Mouse (Mus musculus): ENCODE data around the gene Rasd1. TPM values are rescaled to one million over a fixed set of nuclear protein-coding genes. Genes with fewer than 3 reads are reported as not detected.

The Rasd1 gene
- total and polyA plus RNA-seq, 2 experiments from 2014 or later: 1.2 to 3.6 TPM

DNA sequence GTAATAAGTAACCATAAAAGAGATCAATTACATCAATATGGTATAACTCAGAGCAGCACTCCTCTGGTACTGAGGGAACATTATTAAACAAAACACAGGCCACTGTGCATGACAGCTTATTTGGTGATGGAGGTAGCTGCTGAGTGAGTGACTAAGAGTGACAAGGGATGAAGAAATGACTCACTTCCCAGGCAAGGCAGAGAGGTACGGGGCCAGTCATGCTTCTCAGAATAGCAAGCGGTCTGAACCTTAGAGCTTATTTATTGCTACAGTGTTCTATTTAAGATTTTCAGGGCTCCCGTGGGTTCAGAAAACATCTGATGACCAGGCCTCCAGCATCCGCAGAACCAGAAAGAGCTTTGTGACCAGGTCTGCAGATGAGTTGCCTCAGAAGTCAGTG, 51.0 kb downstream of the Rasd1 start:
- 89% methylated on average over 4 of the region's 4 CpGs for WGBS
- no peak for TF ChIP-seq CTCF (IDR thresholded peaks at IDR 0.05)
- ATAC-seq (ENCODE audit: low FRiP score): no peak

More for the DNA sequence above, 51.0 kb downstream of the Rasd1 start:
- no peak overlapping the region for H3K9ac ChIP-seq (replicated peaks; ENCODE audit: low read length, poor library complexity, severe bottlenecking)
- H3K9me3 ChIP-seq (ENCODE audit: low read length): no peaks in the 10 kb centered on the region
- H3K4me2 ChIP-seq (ENCODE audit: low read depth, low read length, poor library complexity, severe bottlenecking): no peak overlapping the region
- no peak overlapping the region for H3K27ac ChIP-seq (ENCODE audit: low read depth, low read length)
- no peaks in the 10 kb centered on the region for H3K27me3 ChIP-seq (ENCODE audit: insufficient read depth, low read length)
- H3K36me3 ChIP-seq (ENCODE audit: insufficient read depth, low read length): no peaks in the 10 kb centered on the region
- H3K4me1 ChIP-seq (ENCODE audit: insufficient read depth, low read length): no peaks in the 10 kb centered on the region
- DNase-seq (ENCODE audit: low spot score): no peak
- H3K4me3 ChIP-seq (ENCODE audit: low read depth, low read length): no peak overlapping the region

Other genes with a start within 250 kb of the Rasd1 start
- gene Pld6, start 177.3 kb downstream of the Rasd1 start, total RNA-seq (2014; rRNA removed): 18.3 and 19.0 TPM in 2 replicates
- 26.2 and 32.2 TPM in 2 replicates for gene Pld6, start 177.3 kb downstream of the Rasd1 start, polyA plus RNA-seq (2015; fragmentation: Nextera tagmentation; extraction: Ambion mirVana)
- 41.5 and 44.0 TPM in 2 replicates for gene Flcn, start 154.9 kb downstream of the Rasd1 start, total RNA-seq (2014; rRNA removed)
- gene Flcn, start 154.9 kb downstream of the Rasd1 start, polyA plus RNA-seq (2015; fragmentation: Nextera tagmentation; extraction: Ambion mirVana): 31.0 and 34.7 TPM in 2 replicates
- 72.6 and 86.9 TPM in 2 replicates for gene Nt5m, start 125.5 kb downstream of the Rasd1 start, total RNA-seq (2014; rRNA removed)
- 92.2 and 99.1 TPM in 2 replicates for gene Nt5m, start 125.5 kb downstream of the Rasd1 start, polyA plus RNA-seq (2015; fragmentation: Nextera tagmentation; extraction: Ambion mirVana)
- 94.1 and 104 TPM in 2 replicates for gene Cops3, start 125.1 kb downstream of the Rasd1 start, total RNA-seq (2014; rRNA removed)
- gene Cops3, start 125.1 kb downstream of the Rasd1 start, polyA plus RNA-seq (2015; fragmentation: Nextera tagmentation; extraction: Ambion mirVana): 147 and 148 TPM in 2 replicates
- 26.3 and 28.7 TPM in 2 replicates for gene Med9, start 16.7 kb downstream of the Rasd1 start, total RNA-seq (2014; rRNA removed)
- gene Med9, start 16.7 kb downstream of the Rasd1 start, polyA plus RNA-seq (2015; fragmentation: Nextera tagmentation; extraction: Ambion mirVana): 32.0 and 34.8 TPM in 2 replicates
- gene Pemt, start 81.5 kb upstream of the Rasd1 start, total RNA-seq (2014; rRNA removed): 10.9 and 17.3 TPM in 2 replicates
- 12.7 and 13.6 TPM in 2 replicates for gene Pemt, start 81.5 kb upstream of the Rasd1 start, polyA plus RNA-seq (2015; fragmentation: Nextera tagmentation; extraction: Ambion mirVana)
- gene Rai1, start 140.1 kb upstream of the Rasd1 start, total RNA-seq (2014; rRNA removed): 50.7 and 66.8 TPM in 2 replicates
- 20.1 and 22.0 TPM in 2 replicates for gene Rai1, start 140.1 kb upstream of the Rasd1 start, polyA plus RNA-seq (2015; fragmentation: Nextera tagmentation; extraction: Ambion mirVana)